Mouse (Mus musculus) heart, embryonic 14.5 days (tissue): Measurements from ENCODE around the gene Syt2. TPM values are rescaled to one million over a fixed set of nuclear protein-coding genes. Genes with fewer than 3 reads are reported as not detected.

ENCODE experiments used
- ATAC-seq: fragments of 200-750 bp; cut with Nextera tagmentation; 2 replicates; pipeline ENCODE4 v1.8.0; 2017; ENCODE audit warnings: low read depth, moderate TSS enrichment; ENCODE audit not compliant: insufficient number of reproducible peaks, insufficient read depth, low FRiP score
- H3K27ac ChIP-seq, 2 experiments: fragments of 200-500 bp in 1 of 2; fragments of 300-500 bp in 1 of 2; sonication (generic) in 1 of 2; replicated peaks in 1 of 2; 2 replicates each; pipeline ENCODE4 v1.5.1; 2012 to 2014; ENCODE audit warnings: low read depth in 2 of 2, low read length in 2 of 2, control low read depth in 1 of 2, mild to moderate bottlenecking in 1 of 2, mixed read lengths in 1 of 2; ENCODE audit not compliant: control insufficient read depth in 1 of 2, insufficient read depth in 1 of 2
- H3K27me3 ChIP-seq: fragments of 300-500 bp; sonication (generic); 2 replicates; pipeline ENCODE4 v1.6.1; 2014; ENCODE audit warnings: mild to moderate bottlenecking, low read length, control low read depth; ENCODE audit not compliant: control insufficient read depth, insufficient read depth
- H3K36me3 ChIP-seq: fragments of 300-500 bp; sonication (generic); 2 replicates; pipeline ENCODE4 v1.6.1; 2014; ENCODE audit warnings: mild to moderate bottlenecking, control low read depth, low read length, mixed read lengths; ENCODE audit not compliant: control insufficient read depth, insufficient read depth
- H3K4me1 ChIP-seq, 2 experiments: fragments of 200-500 bp in 1 of 2; fragments of 300-500 bp in 1 of 2; sonication (generic) in 1 of 2; 2 replicates each; pipeline ENCODE4 v1.6.1; 2012 to 2014; ENCODE audit warnings: low read length in 2 of 2, control low read depth in 1 of 2, mixed read lengths in 1 of 2; ENCODE audit not compliant: control insufficient read depth in 2 of 2, insufficient read depth in 2 of 2
- H3K4me2 ChIP-seq: fragments of 300-500 bp; sonication (generic); 2 replicates; pipeline ENCODE4 v1.6.1; 2014; ENCODE audit warnings: mild to moderate bottlenecking, low read length
- H3K4me3 ChIP-seq, 2 experiments: fragments of 200-500 bp in 1 of 2; fragments of 300-500 bp in 1 of 2; sonication (generic) in 1 of 2; 2 replicates each; pipeline ENCODE4 v1.5.1; 2012 to 2014; ENCODE audit warnings: low read length in 2 of 2, mild to moderate bottlenecking in 2 of 2, control low read depth in 1 of 2, low read depth in 1 of 2, moderate library complexity in 1 of 2; ENCODE audit not compliant: control insufficient read depth in 1 of 2, insufficient read depth in 1 of 2
- H3K9ac ChIP-seq: fragments of 300-500 bp; sonication (generic); 2 replicates; pipeline ENCODE4 v1.6.1; 2014; ENCODE audit warnings: mild to moderate bottlenecking, low read length
- H3K9me3 ChIP-seq: fragments of 300-500 bp; sonication (generic); 2 replicates; pipeline ENCODE4 v1.6.1; 2016; ENCODE audit warnings: low read length, control low read depth; ENCODE audit not compliant: control insufficient read depth
- WGBS: fragments of 180-500 bp; shearing (Covaris S2); extraction: QIAGEN DNeasy Blood & Tissue Kit; methylation state at CpG from one replicate; pipeline ENCODE4 v1.1.7; 2014; 5-methylcytosine and 5-hydroxymethylcytosine counted together
- polyA plus RNA-seq: library from polyadenylated mRNA; unstranded; fragments of >200 nt; fragmentation: Nextera tagmentation; extraction: Ambion mirVana; gene quantifications from 2 replicates; pipeline ENCODE4 v1.2.1, GENCODE M21; 2014

Gene Syt2
- polyA plus RNA-seq, 1 experiment from 2014 or later = 0.08 TPM

GRCm38 (mm10) chr1:134741946-134742661 lies 95.6 kb downstream of the Syt2 start:
- Histone ChIP-seq H3K36me3 (no peaks in the 10 kb centered on the region), H3K27me3 (no peaks in the 10 kb centered on the region), H3K4me1 (peaks cover 0 to under 1% of the 10 kb centered on the region in 2 experiments; a peak in 1 of 4 replicates), H3K9me3 (no peaks in the 10 kb centered on the region), H3K27ac (no peak overlapping the region), H3K9ac (no peak overlapping the region), H3K4me3 (no peak overlapping the region), H3K4me2 (no peak overlapping the region)
- ATAC-seq = no peak
- 60% methylated on average over 7 of the region's 7 CpGs for WGBS

GRCm38 (mm10) chr1:134745648-134746047 lies 99.2 kb downstream of the Syt2 start:
- no peaks in the 10 kb centered on the region for H3K27me3 ChIP-seq
- no peaks in the 10 kb centered on the region for H3K36me3 ChIP-seq
- H3K9me3 ChIP-seq = no peaks in the 10 kb centered on the region
- 61% methylated on average over 4 of the region's 6 CpGs for WGBS
- ATAC-seq = no peak
- no peak overlapping the region for H3K9ac ChIP-seq
- no peak overlapping the region for H3K27ac ChIP-seq
- H3K4me1 ChIP-seq = peaks cover 18 to 22% of the 10 kb centered on the region in 2 experiments
- H3K4me3 ChIP-seq = no peak overlapping the region
- H3K4me2 ChIP-seq = peak overlapping the region; percentile 26; the same call in 1 of the 2 replicates

GRCm38 (mm10) chr1:134747236-134748174 lies 101.0 kb downstream of the Syt2 start:
- Histone ChIP-seq H3K27me3 (no peaks in the 10 kb centered on the region), H3K9me3 (no peaks in the 10 kb centered on the region), H3K4me1 (peaks cover 22% of the 10 kb centered on the region in 2 experiments), H3K36me3 (no peaks in the 10 kb centered on the region), H3K4me3 (no peak overlapping the region; a peak in 1 of 4 replicates), H3K4me2 (peak overlapping the region; percentile 45), H3K9ac (no peak overlapping the region), H3K27ac (no peak overlapping the region)
- WGBS = 25% methylated on average over 23 of the region's 23 CpGs
- ATAC-seq = no peak

GRCm38 (mm10) chr1:134749889-134750288 lies 103.4 kb downstream of the Syt2 start:
- no peak; the same call in 1 of the 2 replicates for ATAC-seq
- Histone ChIP-seq H3K27me3 (no peaks in the 10 kb centered on the region), H3K4me1 (peaks cover 40 to 42% of the 10 kb centered on the region in 2 experiments), H3K9ac (no peak overlapping the region), H3K4me3 (no peak overlapping the region), H3K9me3 (no peaks in the 10 kb centered on the region), H3K4me2 (peak overlapping the region; percentile 10; the same call in 1 of the 2 replicates), H3K36me3 (peaks cover 2% of the 10 kb centered on the region; the same call in 1 of the 2 replicates), H3K27ac (peak overlapping the region; percentile 10 to 71; a peak in 3 of 4 replicates)
- WGBS = 41% methylated on average over 7 of the region's 7 CpGs

GRCm38 (mm10) chr1:134752447-134752846 lies 106.0 kb downstream of the Syt2 start:
- peak overlapping the region; percentile 43; the same call in 1 of the 2 replicates for H3K9ac ChIP-seq
- H3K4me1 ChIP-seq = peaks cover 37 to 51% of the 10 kb centered on the region in 2 experiments

GRCm38 (mm10) chr1:134753751-134754630 lies 107.5 kb downstream of the Syt2 start:
- Histone ChIP-seq H3K9me3 (no peaks in the 10 kb centered on the region), H3K27me3 (no peaks in the 10 kb centered on the region), H3K36me3 (peaks cover 27% of the 10 kb centered on the region), H3K4me1 (peaks cover 31 to 50% of the 10 kb centered on the region in 2 experiments), H3K9ac (peak overlapping the region; percentile 47), H3K4me2 (no peak overlapping the region), H3K27ac (peak overlapping the region; percentile 70 to 79), H3K4me3 (no peak overlapping the region)
- 42% methylated on average over 13 of the region's 13 CpGs for WGBS
- peak; percentile 29; the same call in 1 of the 2 replicates for ATAC-seq

More at GRCm38 (mm10) chr1:134752447-134752846, 106.0 kb downstream of the Syt2 start:
- Histone ChIP-seq H3K27ac (no peak overlapping the region), H3K36me3 (peaks cover 16% of the 10 kb centered on the region; the same call in 1 of the 2 replicates), H3K4me2 (no peak overlapping the region), H3K4me3 (no peak overlapping the region), H3K9me3 (no peaks in the 10 kb centered on the region), H3K27me3 (no peaks in the 10 kb centered on the region)
- no peak for ATAC-seq
- WGBS = 82% methylated on average over 5 of the region's 5 CpGs
